Mouse (Mus musculus) megakaryocyte, embryonic 14.5 days (primary cell): ENCODE results near the gene Hk1. TPM values are rescaled to one million over a fixed set of nuclear protein-coding genes. Genes with fewer than 3 reads are reported as not detected.

ENCODE experiments used
- H3K27me3 ChIP-seq: replicated peaks from 2 replicates; pipeline ENCODE3; 2012; ENCODE audit warnings: inconsistent platforms
- H3K36me3 ChIP-seq: replicated peaks from 2 replicates; pipeline ENCODE3; 2012; ENCODE audit warnings: low read length, inconsistent platforms, mixed read lengths
- H3K4me1 ChIP-seq: 2 replicates; pipeline ENCODE4 v1.6.1; 2012; ENCODE audit warnings: inconsistent platforms
- H3K4me3 ChIP-seq: replicated peaks from 2 replicates; pipeline ENCODE3; 2012; ENCODE audit warnings: moderate library complexity, mild to moderate bottlenecking, inconsistent platforms
- H3K9me3 ChIP-seq: 2 replicates; pipeline ENCODE4 v1.6.1; 2012; ENCODE audit warnings: inconsistent platforms
- FLI1 ChIP-seq: IDR thresholded peaks from 2 replicates; pipeline ENCODE4 v1.6.1; 2012; ENCODE audit warnings: low read length, inconsistent platforms, mixed read lengths
- GATA1 ChIP-seq: IDR thresholded peaks from 3 replicates; pipeline ENCODE4 v1.6.1; 2012; ENCODE audit warnings: mixed read lengths, low read length, inconsistent platforms, borderline replicate concordance
- polyA plus RNA-seq: library from polyadenylated mRNA; stranded (reverse); fragments of >175 nt; gene quantifications from 2 replicates; pipeline ENCODE4 v1.2.3, GENCODE M21; 2012; ENCODE audit warnings: low replicate concordance; ENCODE audit not compliant: insufficient read depth

Hk1 gene
- polyA plus RNA-seq, 1 experiment, result 509 TPM

- Histone ChIP-seq H3K36me3 (peaks cover 96% of the 10 kb centered on the region), H3K27me3 (no peaks in the 10 kb centered on the region), H3K4me1 (peaks cover 20% of the 10 kb centered on the region), H3K4me3 (no peak overlapping the region), H3K9me3 (no peaks in the 10 kb centered on the region)
- TF ChIP-seq FLI1, result no peak
- no peak for TF ChIP-seq GATA1
Observed at GRCm38 (mm10) chr10:62287460-62288124, 92.1 kb downstream of the Hk1 start.

- peaks cover 97% of the 10 kb centered on the region for H3K36me3 ChIP-seq
- TF ChIP-seq GATA1, result no peak
- TF ChIP-seq FLI1, result no peak
- peaks cover 17% of the 10 kb centered on the region for H3K4me1 ChIP-seq
- no peaks in the 10 kb centered on the region for H3K27me3 ChIP-seq
- no peaks in the 10 kb centered on the region for H3K9me3 ChIP-seq
- no peak overlapping the region for H3K4me3 ChIP-seq
Observed at GRCm38 (mm10) chr10:62283206-62283792, 96.4 kb downstream of the Hk1 start.

- TF ChIP-seq GATA1 (no peak), FLI1 (no peak)
- Histone ChIP-seq H3K4me1 (peaks cover 11% of the 10 kb centered on the region), H3K36me3 (peaks cover 97% of the 10 kb centered on the region), H3K27me3 (no peaks in the 10 kb centered on the region), H3K4me3 (no peak overlapping the region), H3K9me3 (no peaks in the 10 kb centered on the region)
Observed at GRCm38 (mm10) chr10:62282782-62283181, 96.9 kb downstream of the Hk1 start.

- Histone ChIP-seq H3K27me3 (no peaks in the 10 kb centered on the region), H3K9me3 (no peaks in the 10 kb centered on the region), H3K4me1 (peaks cover 9% of the 10 kb centered on the region; the same call in 1 of the 2 replicates), H3K4me3 (no peak overlapping the region), H3K36me3 (peaks cover 98% of the 10 kb centered on the region)
- TF ChIP-seq FLI1, result no peak
- no peak for TF ChIP-seq GATA1
Observed at GRCm38 (mm10) chr10:62279671-62280070, 100.0 kb downstream of the Hk1 start.

GRCm38 (mm10) chr10:62279066-62279465 is 100.6 kb downstream of the Hk1 start:
- TF ChIP-seq GATA1 (no peak), FLI1 (no peak)
- peaks cover 9% of the 10 kb centered on the region; the same call in 1 of the 2 replicates for H3K4me1 ChIP-seq
- H3K9me3 ChIP-seq, result no peaks in the 10 kb centered on the region
- no peaks in the 10 kb centered on the region for H3K27me3 ChIP-seq
- no peak overlapping the region for H3K4me3 ChIP-seq
- H3K36me3 ChIP-seq, result peaks cover 98% of the 10 kb centered on the region

GRCm38 (mm10) chr10:62277499-62278293 is 102.0 kb downstream of the Hk1 start:
- peaks cover 4% of the 10 kb centered on the region; the same call in 1 of the 2 replicates for H3K4me1 ChIP-seq
- H3K4me3 ChIP-seq, result no peak overlapping the region
- H3K27me3 ChIP-seq, result no peaks in the 10 kb centered on the region
- TF ChIP-seq GATA1 (no peak), FLI1 (no peak)
- no peaks in the 10 kb centered on the region for H3K9me3 ChIP-seq
- H3K36me3 ChIP-seq, result peaks cover 98% of the 10 kb centered on the region

- Histone ChIP-seq H3K36me3 (peaks cover 96% of the 10 kb centered on the region), H3K9me3 (no peaks in the 10 kb centered on the region), H3K4me1 (peaks cover 3% of the 10 kb centered on the region; the same call in 1 of the 2 replicates), H3K4me3 (no peak overlapping the region), H3K27me3 (no peaks in the 10 kb centered on the region)
- TF ChIP-seq GATA1 (no peak), FLI1 (no peak)
Observed at GRCm38 (mm10) chr10:62275235-62275634, 104.5 kb downstream of the Hk1 start.

GRCm38 (mm10) chr10:62269278-62269677 is 110.4 kb downstream of the Hk1 start:
- Histone ChIP-seq H3K9me3 (no peaks in the 10 kb centered on the region), H3K4me3 (no peak overlapping the region), H3K36me3 (peaks cover 67% of the 10 kb centered on the region), H3K4me1 (peaks cover 34% of the 10 kb centered on the region), H3K27me3 (no peaks in the 10 kb centered on the region)
- TF ChIP-seq GATA1, result no peak
- TF ChIP-seq FLI1, result no peak

GRCm38 (mm10) chr10:62264299-62264698 is 115.4 kb downstream of the Hk1 start:
- Histone ChIP-seq H3K27me3 (no peaks in the 10 kb centered on the region), H3K4me1 (peaks cover 49% of the 10 kb centered on the region), H3K4me3 (no peak overlapping the region), H3K36me3 (peaks cover 20% of the 10 kb centered on the region), H3K9me3 (no peaks in the 10 kb centered on the region)
- no peak for TF ChIP-seq GATA1
- TF ChIP-seq FLI1, result no peak
